Mouse (Mus musculus): ENCODE data around the gene Gm10645. TPM values are rescaled to one million over a fixed set of nuclear protein-coding genes. Genes with fewer than 3 reads are reported as not detected.

Gene Gm10645
- total and polyA plus RNA-seq, 2 experiments from 2014 or later, result 4.2 to 11.6 TPM

- no peaks in the 10 kb centered on the region for H3K9me3 ChIP-seq (ENCODE audit: low read length)
- H3K4me3 ChIP-seq (ENCODE audit: low read length), result no peak overlapping the region
- H3K36me3 ChIP-seq (ENCODE audit: insufficient read depth, low read length), result no peaks in the 10 kb centered on the region
- no peak overlapping the region for H3K9ac ChIP-seq (replicated peaks; ENCODE audit: low read length)
- no peaks in the 10 kb centered on the region for H3K27me3 ChIP-seq (ENCODE audit: insufficient read depth, low read length)
- DNase-seq (ENCODE audit: low spot score) (no peak), ATAC-seq (no peak)
- no peak overlapping the region for H3K27ac ChIP-seq
- WGBS, result 82% methylated on average over 5 of the region's 5 CpGs
- H3K4me1 ChIP-seq (ENCODE audit: insufficient read depth, low read length), result no peaks in the 10 kb centered on the region
- no peak overlapping the region for H3K4me2 ChIP-seq (ENCODE audit: low read depth, low read length)
- no peak for TF ChIP-seq CTCF (IDR thresholded peaks at IDR 0.05; ENCODE audit: low read depth)
These were observed 24.6 kb downstream of the Gm10645 start for GRCm38 (mm10) chr8:83141358-83141757.

DNA sequence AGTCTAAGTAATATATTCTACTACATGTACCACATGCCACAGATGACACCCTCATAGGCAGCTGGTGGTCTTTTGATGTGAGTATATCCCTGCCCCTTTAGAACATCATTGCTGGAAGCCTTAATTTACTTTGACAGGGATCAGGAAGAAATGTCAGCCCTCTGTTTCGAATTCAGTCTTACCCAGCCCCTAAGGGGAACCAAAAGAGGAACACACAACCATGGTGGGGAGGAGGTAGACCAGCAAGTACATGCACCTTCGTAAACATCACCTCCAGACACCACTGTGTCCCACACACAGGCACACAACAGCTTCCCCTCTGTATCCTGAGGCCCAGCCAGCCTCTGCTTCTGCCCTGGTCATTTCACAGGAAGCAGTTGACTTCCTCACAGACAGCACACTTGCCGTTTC is 25.3 kb downstream of the Gm10645 start:
- H3K27ac ChIP-seq, result no peak overlapping the region
- no peak overlapping the region for H3K4me3 ChIP-seq (ENCODE audit: low read length)
- no peak overlapping the region for H3K9ac ChIP-seq (replicated peaks; ENCODE audit: low read length)
- no peaks in the 10 kb centered on the region for H3K27me3 ChIP-seq (ENCODE audit: insufficient read depth, low read length)
- no peaks in the 10 kb centered on the region for H3K36me3 ChIP-seq (ENCODE audit: insufficient read depth, low read length)
- DNase-seq (ENCODE audit: low spot score), result no peak
- H3K4me2 ChIP-seq (ENCODE audit: low read depth, low read length), result no peak overlapping the region
- no peak for TF ChIP-seq CTCF (IDR thresholded peaks at IDR 0.05; ENCODE audit: low read depth)
- H3K9me3 ChIP-seq (ENCODE audit: low read length), result no peaks in the 10 kb centered on the region
- no peak for ATAC-seq
- H3K4me1 ChIP-seq (ENCODE audit: insufficient read depth, low read length), result no peaks in the 10 kb centered on the region
- 71% methylated on average over 3 of the region's 3 CpGs for WGBS

GRCm38 (mm10) chr8:83140068-83140467 is 25.9 kb downstream of the Gm10645 start:
- H3K4me1 ChIP-seq (ENCODE audit: insufficient read depth, low read length), result no peaks in the 10 kb centered on the region
- no peak for TF ChIP-seq CTCF (IDR thresholded peaks at IDR 0.05; ENCODE audit: low read depth)
- H3K27ac ChIP-seq, result no peak overlapping the region
- no peaks in the 10 kb centered on the region for H3K36me3 ChIP-seq (ENCODE audit: insufficient read depth, low read length)
- H3K4me3 ChIP-seq (ENCODE audit: low read length), result no peak overlapping the region
- no peak overlapping the region for H3K4me2 ChIP-seq (ENCODE audit: low read depth, low read length)
- H3K9ac ChIP-seq (replicated peaks; ENCODE audit: low read length), result no peak overlapping the region
- ATAC-seq (no peak), DNase-seq (ENCODE audit: low spot score) (no peak)
- H3K9me3 ChIP-seq (ENCODE audit: low read length), result no peaks in the 10 kb centered on the region
- WGBS, result 42% methylated on average over 1 of the region's 1 CpGs
- no peaks in the 10 kb centered on the region for H3K27me3 ChIP-seq (ENCODE audit: insufficient read depth, low read length)

- Histone ChIP-seq H3K9me3 (ENCODE audit: low read length) (no peaks in the 10 kb centered on the region), H3K4me1 (ENCODE audit: insufficient read depth, low read length) (no peaks in the 10 kb centered on the region), H3K36me3 (ENCODE audit: insufficient read depth, low read length) (no peaks in the 10 kb centered on the region), H3K27ac (no peak overlapping the region), H3K9ac (replicated peaks; ENCODE audit: low read length) (no peak overlapping the region), H3K27me3 (ENCODE audit: insufficient read depth, low read length) (no peaks in the 10 kb centered on the region), H3K4me2 (ENCODE audit: low read depth, low read length) (no peak overlapping the region), H3K4me3 (ENCODE audit: low read length) (no peak overlapping the region)
- no peak for ATAC-seq
- no peak for TF ChIP-seq CTCF (IDR thresholded peaks at IDR 0.05; ENCODE audit: low read depth)
- 52% methylated on average over 2 of the region's 2 CpGs for WGBS
- DNase-seq (ENCODE audit: low spot score), result no peak
These were observed 30.9 kb downstream of the Gm10645 start for GRCm38 (mm10) chr8:83135086-83135485.

Other genes starting within 250 kb of the Gm10645 start
- 123 and 128 TPM in 2 replicates for gene Tbc1d9, start 818 bp downstream of the Gm10645 start, total RNA-seq (2014; rRNA removed)
- gene Tbc1d9, start 818 bp downstream of the Gm10645 start, polyA plus RNA-seq (2015; fragmentation: Nextera tagmentation; extraction: Ambion mirVana), result 16.4 and 16.8 TPM in 2 replicates
- 0.29 and 0.31 TPM in 2 replicates for gene Ucp1, start 124.2 kb upstream of the Gm10645 start, total RNA-seq (2014; rRNA removed)
- 0.09 and 0.14 TPM in 2 replicates for gene Ucp1, start 124.2 kb upstream of the Gm10645 start, polyA plus RNA-seq (2015; fragmentation: Nextera tagmentation; extraction: Ambion mirVana)
- gene Elmod2, start 166.3 kb upstream of the Gm10645 start, total RNA-seq (2014; rRNA removed), result 13.7 and 14.4 TPM in 2 replicates
- gene Elmod2, start 166.3 kb upstream of the Gm10645 start, polyA plus RNA-seq (2015; fragmentation: Nextera tagmentation; extraction: Ambion mirVana), result 10.6 and 12.0 TPM in 2 replicates
- not detected in 2 replicates for gene Mgat4d, start 182.3 kb upstream of the Gm10645 start, total RNA-seq (2014; rRNA removed)
- gene Mgat4d, start 182.3 kb upstream of the Gm10645 start, polyA plus RNA-seq (2015; fragmentation: Nextera tagmentation; extraction: Ambion mirVana), result not detected in 2 replicates
- gene Clgn, start 223.7 kb upstream of the Gm10645 start, total RNA-seq (2014; rRNA removed), result 5.4 and 5.5 TPM in 2 replicates
- gene Clgn, start 223.7 kb upstream of the Gm10645 start, polyA plus RNA-seq (2015; fragmentation: Nextera tagmentation; extraction: Ambion mirVana), result 13.1 and 13.3 TPM in 2 replicates